Mouse (Mus musculus) skeletal muscle tissue, adult 2 months (tissue): ENCODE results near the gene 2010005H15Rik.
"Not testable (repeated sequence)": the region's sequence is repeated elsewhere in the genome, so short reads cannot be mapped to it uniquely, and the experiment has no call there.

Experiments used
- DNase-seq: peaks from one replicate; pipeline ENCODE4 v3.0.0-alpha.2; 2012; ENCODE audit warnings: low read depth, low spot score

2010005H15Rik gene

DNA sequence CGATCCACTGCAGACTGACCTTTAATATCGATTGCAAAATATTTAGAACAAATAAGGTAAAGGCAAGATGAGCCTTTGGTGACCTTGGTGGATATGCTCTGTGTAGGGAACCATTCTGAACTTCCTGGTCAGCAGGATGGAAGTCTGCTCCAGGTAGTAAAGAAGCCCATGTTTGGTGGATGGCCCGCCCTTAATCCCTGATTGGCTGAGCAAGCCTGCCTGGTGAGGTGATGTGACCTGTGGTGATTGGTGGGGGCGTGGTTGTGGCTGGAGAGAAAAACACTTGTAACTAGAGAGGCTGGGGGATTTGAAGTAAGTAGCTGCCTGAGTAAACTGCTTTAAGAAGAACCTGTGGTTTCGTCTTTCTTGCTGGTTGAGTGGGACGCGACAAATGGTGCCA, at the start of gene 2010005H15Rik:
TSS of gene 2010005H15Rik (plus strand) at position 301 of the 400 bp plus-strand sequence.
- DNase-seq = not testable (repeated sequence)

- no peak for DNase-seq
These were observed 45.2 kb upstream of the 2010005H15Rik start for GRCm38 (mm10) chr16:36176108-36176507.

DNA sequence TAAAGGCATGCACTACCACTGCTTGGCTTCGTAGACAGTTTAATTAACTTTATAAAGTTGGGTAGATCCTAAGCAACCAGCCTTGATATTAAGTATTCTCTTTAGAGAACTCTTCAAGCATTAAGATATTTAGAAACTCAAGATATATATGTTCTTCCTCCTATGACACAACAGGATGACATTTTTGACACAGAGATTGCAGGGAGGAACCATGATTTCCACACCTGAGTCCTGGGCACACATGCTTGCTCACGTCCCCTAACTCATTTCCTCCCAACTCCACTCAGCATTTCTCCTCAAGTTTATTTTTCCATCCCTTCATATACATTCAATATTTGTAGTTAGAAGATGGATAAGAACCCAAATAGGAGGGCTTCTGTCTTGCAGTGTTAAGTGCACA, 41.4 kb upstream of the 2010005H15Rik start:
- DNase-seq = no peak

- not testable (repeated sequence) for DNase-seq
These were observed 37.4 kb upstream of the 2010005H15Rik start, which contains the start of gene Gm5483 for GRCm38 (mm10) chr16:36183912-36184311. TSS of gene Gm5483 (plus strand) at chr16:36184212.

GRCm38 (mm10) chr16:36199226-36199625, 22.0 kb upstream of the 2010005H15Rik start:
- DNase-seq = no peak

GRCm38 (mm10) chr16:36203846-36204245, 17.4 kb upstream of the 2010005H15Rik start:
- no peak for DNase-seq

DNA sequence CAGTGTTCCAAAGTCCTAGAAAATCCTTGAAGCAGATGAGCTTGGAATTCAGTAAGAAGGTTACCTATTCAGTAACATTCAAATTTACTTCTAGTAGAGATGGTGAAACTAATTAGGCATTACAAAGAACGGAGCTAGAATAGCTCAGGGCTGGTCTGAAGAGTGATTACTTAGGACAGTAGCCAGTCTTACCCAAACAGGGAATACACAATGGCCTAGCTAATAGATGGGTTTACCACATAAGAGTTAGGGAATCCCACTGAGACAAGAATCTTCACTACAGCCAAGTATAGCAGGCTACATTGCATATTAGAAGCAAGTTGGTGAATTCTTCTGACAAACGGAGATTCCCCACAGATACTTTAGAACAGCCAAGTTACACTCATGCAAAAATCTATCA, 15.6 kb upstream of the 2010005H15Rik start:
- not testable (repeated sequence) for DNase-seq

GRCm38 (mm10) chr16:36209967-36210453, 11.3 kb upstream of the 2010005H15Rik start, which contains the start of gene Gm5416:
TSS of gene Gm5416 (plus strand) at chr16:36210403.
- DNase-seq = no peak

DNA sequence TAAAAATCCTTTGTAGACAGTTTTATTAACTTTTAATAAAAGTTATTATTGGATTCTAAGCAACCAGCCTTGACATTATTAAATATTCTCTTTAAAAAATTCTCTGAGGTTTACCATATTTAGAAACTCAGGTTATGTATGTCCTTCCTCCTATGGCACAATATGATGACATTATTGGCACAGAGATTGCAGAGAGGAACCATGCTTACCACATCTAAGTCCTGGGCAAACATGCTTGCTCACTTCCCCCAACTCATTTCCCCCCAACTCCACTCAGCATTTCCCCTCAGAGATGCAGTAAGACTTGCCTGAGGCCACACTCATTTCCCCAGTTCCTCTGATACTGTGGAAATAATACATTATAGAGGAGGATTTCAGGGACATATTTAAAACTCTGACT, 39.3 kb downstream of the 2010005H15Rik start:
- DNase-seq = not testable (repeated sequence)

GRCm38 (mm10) chr16:36276796-36277195, 55.5 kb downstream of the 2010005H15Rik start, which contains the start of gene Stfa1:
TSS of gene Stfa1 (plus strand) at chr16:36276951.
- not testable (repeated sequence) for DNase-seq

GRCm38 (mm10) chr16:36289140-36289539, 67.9 kb downstream of the 2010005H15Rik start:
- DNase-seq = no peak
